Mouse (Mus musculus) spleen, adult 10 weeks (tissue): Measurements from ENCODE around the gene Agap2. TPM values are rescaled to one million over a fixed set of nuclear protein-coding genes. Genes with fewer than 3 reads are reported as not detected.

Source experiments
- polyA plus RNA-seq: library from polyadenylated mRNA; stranded (reverse); fragments of 350-450 nt; fragmentation: Illumina TruSeq; extraction: RNeasy Lipid Tissue Mini Kit (QIAGEN cat#74804); gene quantifications from one replicate; pipeline ENCODE4 v1.2.3, GENCODE M21; 2015; ENCODE audit warnings: low replicate concordance; ENCODE audit not compliant: insufficient read depth

Agap2 gene
- 15.7 TPM for polyA plus RNA-seq

DNA sequence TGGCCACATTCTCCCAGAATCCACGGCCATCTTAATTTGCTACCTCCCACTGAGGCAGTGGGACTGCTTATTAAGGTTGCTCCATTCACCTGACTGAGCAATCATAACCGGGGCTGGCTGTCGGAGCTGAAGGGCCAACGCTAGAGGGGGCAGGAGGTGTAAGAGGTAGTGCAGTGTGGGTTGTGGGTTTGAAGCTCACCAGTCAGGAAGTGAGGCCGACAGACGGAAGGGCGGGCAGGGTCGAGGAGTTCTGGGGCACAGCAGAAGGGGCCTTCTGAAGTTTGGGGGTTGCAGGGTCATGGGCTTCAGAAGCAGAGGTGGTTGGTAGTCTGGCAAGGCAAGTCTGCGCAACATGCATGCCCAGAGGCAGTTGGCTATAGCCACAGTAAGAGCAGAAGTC, at the start of gene Agap2:
TSS of gene Agap2 (plus strand) at position 205 of the 400 bp plus-strand sequence.

DNA sequence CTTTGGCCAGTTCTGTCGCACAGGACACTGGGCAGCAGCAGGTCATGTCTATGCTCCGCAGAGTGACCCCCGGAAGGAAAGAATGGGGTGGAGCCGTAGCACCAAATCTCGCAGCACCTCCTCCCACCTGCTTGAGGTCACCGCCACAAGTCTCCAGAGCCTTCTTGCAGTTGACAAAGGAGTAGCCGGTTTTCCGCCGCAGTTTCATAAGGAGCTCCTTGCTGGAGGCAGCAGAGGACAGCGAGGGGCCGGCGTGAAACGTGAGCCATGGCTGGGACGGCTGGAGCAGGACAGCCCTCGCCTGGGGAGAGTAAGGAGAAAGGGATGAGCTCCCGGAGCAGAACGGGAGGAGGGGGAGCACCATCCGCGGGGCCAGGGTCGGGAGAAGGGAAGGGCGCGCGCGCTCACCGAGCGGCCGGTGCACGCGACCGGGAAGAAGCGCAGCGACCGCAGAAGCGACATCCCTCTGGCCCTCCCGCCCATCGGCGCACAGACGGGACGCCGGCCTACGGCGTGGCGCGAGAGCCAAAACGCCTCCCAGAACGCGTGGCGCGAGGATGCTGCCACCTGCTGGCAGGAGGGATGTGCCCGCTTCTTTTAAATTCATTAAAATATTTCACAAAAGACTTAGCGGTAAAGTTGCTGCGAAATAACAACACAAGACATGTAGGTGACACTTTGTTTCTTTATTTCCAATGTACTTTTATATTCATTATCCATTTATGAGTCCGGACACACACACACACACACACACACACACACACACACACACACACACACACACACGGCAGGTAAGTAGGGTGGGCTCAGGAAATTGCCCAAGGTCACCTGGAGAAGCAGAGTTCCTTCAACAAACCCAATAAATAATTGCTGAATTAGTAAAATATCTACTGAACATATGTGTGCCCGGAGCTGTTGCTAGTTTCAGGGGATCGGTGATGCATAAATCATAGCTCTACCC, 44.5 kb upstream of the Agap2 start, which contains the start of gene Tsfm:
TSS of gene Tsfm (minus strand) at position 505 of the 961 bp plus-strand sequence.

DNA sequence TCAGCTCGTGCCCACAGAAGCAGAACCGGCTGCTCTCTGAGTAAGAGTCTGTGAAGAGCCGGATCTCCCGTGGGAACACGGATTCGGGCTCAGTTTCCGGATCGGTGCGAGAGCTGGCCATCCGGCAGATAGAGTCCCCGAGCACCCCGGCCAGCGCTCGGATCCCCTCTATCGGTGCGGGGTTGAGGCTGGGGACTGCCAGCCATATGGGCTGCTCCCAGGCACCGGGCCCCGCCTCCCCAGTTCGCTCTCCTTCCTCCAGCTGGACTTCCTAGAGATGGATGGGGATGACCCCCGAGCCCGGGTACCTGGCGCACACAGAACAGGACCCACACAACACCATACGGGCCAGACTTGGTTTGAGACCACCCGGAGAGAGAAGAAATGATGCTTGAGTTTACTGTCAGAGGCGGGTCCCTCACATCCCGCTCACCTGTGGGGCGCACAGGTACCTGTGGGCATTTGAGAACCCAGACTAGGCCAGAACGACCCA, 33.8 kb upstream of the Agap2 start, which contains the start of the genes Mettl1 and Eef1akmt3:
TSS of gene Mettl1 (plus strand) at position 141 of the 493 bp plus-strand sequence.
TSS of gene Eef1akmt3 (minus strand) at position 240 of the 493 bp plus-strand sequence.

GRCm38 (mm10) chr10:127047954-127048353, 27.1 kb upstream of the Agap2 start, which contains the start of gene Cyp27b1:
TSS of gene Cyp27b1 (plus strand) at chr10:127048250.

DNA sequence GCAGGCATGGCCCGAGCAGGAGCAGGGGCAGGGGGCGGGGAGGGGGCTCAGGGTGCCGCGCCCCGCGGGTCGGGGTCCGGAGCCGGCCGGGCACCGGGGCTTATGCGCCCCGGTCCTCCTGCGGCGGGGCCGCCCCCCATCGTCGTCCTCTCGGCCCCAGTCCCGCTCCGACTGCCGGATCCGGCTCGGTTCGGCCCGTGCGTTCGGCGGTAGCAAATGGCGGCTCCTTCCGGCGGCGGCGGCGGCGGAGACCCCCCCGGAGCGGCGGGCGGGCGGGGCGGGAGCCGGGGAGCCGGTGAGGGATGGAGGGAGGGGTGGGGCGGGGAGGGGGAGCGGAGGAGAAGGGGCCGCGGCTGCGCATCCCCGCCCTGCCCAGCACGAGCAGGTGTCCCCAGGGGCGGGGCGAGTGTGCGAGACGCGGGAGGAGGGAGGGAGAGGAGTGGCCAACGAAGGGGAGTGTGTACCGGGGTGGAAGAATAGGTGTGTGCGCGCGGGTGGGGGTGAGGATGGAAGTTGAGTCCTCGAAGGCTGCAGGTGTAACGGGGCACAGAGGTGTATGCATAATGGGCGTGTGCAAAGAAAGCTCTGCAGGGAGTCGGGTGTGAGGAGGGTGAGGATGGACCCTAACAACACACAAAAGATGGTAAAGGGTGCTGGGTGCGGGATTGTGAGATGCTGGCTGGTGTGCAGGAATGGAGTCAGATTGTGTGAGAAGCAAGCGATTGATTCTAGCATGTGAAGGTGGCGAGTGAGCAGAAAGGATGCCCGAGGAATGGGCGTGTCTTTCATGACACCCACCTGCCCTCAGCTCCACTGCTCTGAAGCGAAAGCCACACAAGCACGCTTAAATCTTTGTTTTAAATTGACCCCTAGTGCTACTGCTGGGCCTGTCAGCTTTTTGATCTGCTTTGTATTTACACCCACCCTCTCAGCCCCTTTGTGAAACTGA, 14.8 kb upstream of the Agap2 start, which contains the start of gene March9:
TSS of gene March9 (minus strand) at position 217 of the 949 bp plus-strand sequence.

DNA sequence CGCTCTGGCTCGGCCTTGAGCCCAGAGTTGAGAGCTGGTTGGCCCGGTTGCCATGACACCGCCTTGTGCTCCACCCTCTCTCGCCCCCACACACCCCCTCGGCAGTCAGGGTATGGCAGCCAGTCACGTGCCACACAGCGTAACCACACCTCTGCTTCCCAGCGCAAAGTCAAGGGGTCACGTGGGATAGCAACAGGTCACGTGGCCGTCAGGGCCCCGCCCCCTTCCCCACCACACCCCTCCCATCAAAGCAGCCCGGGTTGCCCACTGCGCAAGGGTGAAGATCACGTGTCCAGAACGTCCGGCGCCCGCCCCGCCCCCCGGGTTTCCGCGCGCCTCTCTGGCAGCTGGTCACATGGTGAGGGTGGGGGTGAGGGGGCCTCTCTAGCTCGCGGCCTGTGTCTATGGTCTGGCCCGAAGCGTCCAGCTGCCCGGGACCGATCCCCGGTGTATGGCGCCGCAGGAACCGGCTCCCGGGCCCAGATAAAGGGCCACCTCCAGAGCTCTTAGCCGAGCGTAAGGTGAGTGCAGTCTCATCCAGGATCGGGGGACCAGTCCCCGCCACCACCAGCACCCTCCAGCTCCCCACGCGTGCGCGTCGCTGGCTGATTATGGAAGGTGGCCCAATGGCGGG, 11.7 kb upstream of the Agap2 start, which contains the start of gene Cdk4:
TSS of gene Cdk4 (plus strand) at position 296 of the 634 bp plus-strand sequence.

DNA sequence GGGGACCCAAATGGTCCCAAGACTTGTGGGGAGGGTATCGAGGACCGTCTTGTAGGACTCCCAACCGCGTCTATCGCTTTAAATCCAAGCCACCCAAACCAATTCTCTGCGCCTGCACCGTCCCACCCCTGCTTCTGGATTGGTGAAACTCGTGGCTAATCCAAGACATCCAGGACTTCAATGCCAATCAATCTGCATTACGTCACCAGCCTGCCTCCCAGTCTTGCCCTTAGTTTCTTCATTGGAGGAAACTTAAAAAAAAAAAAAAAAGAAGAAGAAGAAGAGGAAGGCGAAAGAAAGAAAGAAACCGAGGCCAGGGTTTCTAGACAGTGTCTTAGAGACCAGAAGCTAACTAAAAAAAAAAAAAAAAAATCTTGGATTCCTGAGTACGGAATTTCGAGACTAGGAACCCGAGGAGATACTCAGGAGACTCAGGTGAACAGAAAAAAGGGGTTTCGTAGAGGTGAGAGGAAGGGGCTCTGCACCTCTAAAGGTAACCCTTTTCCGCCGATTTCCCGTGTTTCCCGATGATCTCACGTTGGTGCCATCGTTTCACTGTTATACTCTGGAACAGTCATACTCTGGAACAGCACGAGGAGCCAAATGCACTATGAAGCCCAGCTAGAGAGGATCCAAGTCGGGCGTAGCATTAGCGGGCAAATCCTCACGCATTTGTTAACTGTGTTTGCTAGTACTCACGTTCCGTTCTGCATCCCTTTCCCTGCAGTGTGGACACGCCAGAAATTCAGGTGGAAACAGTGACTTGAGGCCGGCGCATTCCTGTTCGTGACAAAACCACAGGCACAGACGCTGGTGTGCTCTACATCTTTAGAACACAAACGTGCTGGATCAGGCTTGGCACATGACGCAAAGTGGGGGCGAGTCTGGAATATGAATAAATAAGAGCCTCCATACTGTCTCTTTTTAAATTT, 4.6 kb upstream of the Agap2 start, which contains the start of gene Tspan31:
TSS of gene Tspan31 (minus strand) at position 75 of the 932 bp plus-strand sequence.

DNA sequence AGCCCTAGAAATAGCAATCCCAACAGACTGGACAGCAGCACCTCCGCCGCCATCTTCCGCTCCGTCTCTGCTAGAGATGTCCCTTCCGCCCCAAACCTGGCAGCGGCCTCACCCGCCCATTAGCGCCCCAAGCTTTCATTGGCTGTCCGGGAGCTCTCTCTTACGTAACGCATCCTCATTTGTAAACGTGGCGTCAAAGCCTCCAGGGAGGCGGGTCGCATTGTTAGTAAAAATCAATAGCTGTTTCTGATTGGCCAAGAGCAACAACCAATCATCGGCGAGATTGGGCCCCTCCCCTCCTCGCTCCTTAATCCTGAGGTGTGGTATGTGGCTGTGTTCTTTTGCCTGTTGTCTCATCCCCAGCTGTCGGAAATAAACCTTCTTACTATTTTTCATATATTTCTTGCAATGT, 46.0 kb downstream of the Agap2 start, which contains the start of gene Os9:
TSS of gene Os9 (minus strand) at position 66 of the 412 bp plus-strand sequence.

Other genes with a start within 250 kb of the Agap2 start
- gene Atp23, start 173.9 kb upstream of the Agap2 start, polyA plus RNA-seq = 6.5 TPM
- gene Ctdsp2, start 96.6 kb upstream of the Agap2 start, polyA plus RNA-seq = 71.0 TPM
- gene Avil, start 74.6 kb upstream of the Agap2 start, polyA plus RNA-seq = 0.35 TPM
- 17.2 TPM for gene Tsfm, start 44.4 kb upstream of the Agap2 start, polyA plus RNA-seq
- 19.8 TPM for gene Mettl1, start 33.9 kb upstream of the Agap2 start, polyA plus RNA-seq
- 0.22 TPM for gene Eef1akmt3, start 33.8 kb upstream of the Agap2 start, polyA plus RNA-seq
- gene Cyp27b1, start 27.0 kb upstream of the Agap2 start, polyA plus RNA-seq = 0.25 TPM
- gene March9, start 15.1 kb upstream of the Agap2 start, polyA plus RNA-seq = 1.4 TPM
- 121 TPM for gene Cdk4, start 11.8 kb upstream of the Agap2 start, polyA plus RNA-seq
- gene Tspan31, start 5.0 kb upstream of the Agap2 start, polyA plus RNA-seq = 72.3 TPM
- 51.3 TPM for gene Os9, start 45.8 kb downstream of the Agap2 start, polyA plus RNA-seq
- 130 TPM for gene B4galnt1, start 89.9 kb downstream of the Agap2 start, polyA plus RNA-seq
- gene Slc26a10, start 105.4 kb downstream of the Agap2 start, polyA plus RNA-seq = 1.7 TPM
- gene Arhgef25, start 114.8 kb downstream of the Agap2 start, polyA plus RNA-seq = 13.6 TPM
- 38.7 TPM for gene Dtx3, start 120.4 kb downstream of the Agap2 start, polyA plus RNA-seq
- gene Pip4k2c, start 136.3 kb downstream of the Agap2 start, polyA plus RNA-seq = 37.1 TPM
- 1.6 TPM for gene Kif5a, start 188.1 kb downstream of the Agap2 start, polyA plus RNA-seq
- 61.6 TPM for gene Dctn2, start 191.1 kb downstream of the Agap2 start, polyA plus RNA-seq
- gene Mbd6, start 213.7 kb downstream of the Agap2 start, polyA plus RNA-seq = 18.9 TPM
- 29.4 TPM for gene Mars, start 236.5 kb downstream of the Agap2 start, polyA plus RNA-seq
- 70.2 TPM for gene Arhgap9, start 246.7 kb downstream of the Agap2 start, polyA plus RNA-seq